Mouse (Mus musculus) heart, postnatal 4 days (tissue): ENCODE measurements around the gene Cavin3. TPM values are rescaled to one million over a fixed set of nuclear protein-coding genes. Genes with fewer than 3 reads are reported as not detected.
A peak's percentile ranks its signal among the peaks of the same experiment; 100 is the strongest.
"Not testable (repeated sequence)": the region's sequence is repeated elsewhere in the genome, so short reads cannot be mapped to it uniquely, and the experiment has no call there.

Experiments
- DNase-seq: peaks from one replicate; pipeline ENCODE4 v3.0.0; 2021
- total RNA-seq, 2 experiments: library from RNA; stranded (reverse); gene quantifications; 2 replicates each; pipeline ENCODE4 v1.2.3; 2021

The Cavin3 gene
- total RNA-seq, 2 experiments from 2014 or later, result 43.3 to 44.3 TPM

GRCm38 (mm10) chr7:105480081-105480480 lies 2.0 kb downstream of the Cavin3 start:
- DNase-seq, result no peak

- no peak for DNase-seq
Observed at GRCm38 (mm10) chr7:105479232-105479631, 2.9 kb downstream of the Cavin3 start.

- no peak for DNase-seq
Observed at GRCm38 (mm10) chr7:105478344-105478743, 3.8 kb downstream of the Cavin3 start.

- DNase-seq, result peak; percentile 68
Observed at GRCm38 (mm10) chr7:105477841-105478240, 4.3 kb downstream of the Cavin3 start.

- no peak for DNase-seq
Observed at GRCm38 (mm10) chr7:105477433-105477700, 4.7 kb downstream of the Cavin3 start.

- DNase-seq, result no peak
Observed at GRCm38 (mm10) chr7:105476683-105477432, 5.2 kb downstream of the Cavin3 start.

GRCm38 (mm10) chr7:105475396-105475949 lies 6.6 kb downstream of the Cavin3 start:
- DNase-seq, result peak; percentile 17

- DNase-seq, result no peak
Observed at GRCm38 (mm10) chr7:105474771-105475315, 7.3 kb downstream of the Cavin3 start.

- DNase-seq, result no peak
Observed at GRCm38 (mm10) chr7:105472607-105473006, 9.5 kb downstream of the Cavin3 start.

GRCm38 (mm10) chr7:105465505-105465904 lies 16.6 kb downstream of the Cavin3 start:
- not testable (repeated sequence) for DNase-seq

GRCm38 (mm10) chr7:105458546-105458945 lies 23.6 kb downstream of the Cavin3 start:
- DNase-seq, result no peak

GRCm38 (mm10) chr7:105453345-105453744 lies 28.8 kb downstream of the Cavin3 start:
- not testable (repeated sequence) for DNase-seq

- DNase-seq, result no peak
Observed at GRCm38 (mm10) chr7:105445076-105445475, 37.0 kb downstream of the Cavin3 start.

GRCm38 (mm10) chr7:105441426-105441825 lies 40.7 kb downstream of the Cavin3 start:
- DNase-seq, result no peak

GRCm38 (mm10) chr7:105437979-105438772 lies 43.9 kb downstream of the Cavin3 start:
- DNase-seq, result no peak

- no peak for DNase-seq
Observed at GRCm38 (mm10) chr7:105434798-105435197, 47.3 kb downstream of the Cavin3 start.

GRCm38 (mm10) chr7:105433859-105434258 lies 48.2 kb downstream of the Cavin3 start:
- no peak for DNase-seq

GRCm38 (mm10) chr7:105432058-105432457 lies 50.0 kb downstream of the Cavin3 start:
- DNase-seq, result no peak

Other genes starting within 250 kb of the Cavin3 start
- gene Olfr688, start 194.2 kb downstream of the Cavin3 start, total RNA-seq, result not detected
- gene Olfr689, start 171.1 kb downstream of the Cavin3 start, total RNA-seq, result not detected
- not detected for gene Olfr690, start 148.2 kb downstream of the Cavin3 start, total RNA-seq
- gene Olfr691, start 140.0 kb downstream of the Cavin3 start, total RNA-seq, result under 1 TPM; 0.12 to 0.27 TPM
- gene Olfr692, start 114.1 kb downstream of the Cavin3 start, total RNA-seq, result not detected
- gene Gm5901, start 107.3 kb downstream of the Cavin3 start, total RNA-seq, result not detected
- 10 to 100 TPM; 31.1 to 33.8 TPM for gene Fam160a2, start 82.2 kb downstream of the Cavin3 start, total RNA-seq
- not detected for gene Cnga4, start 77.7 kb downstream of the Cavin3 start, total RNA-seq
- gene Cckbr, start 56.6 kb downstream of the Cavin3 start, total RNA-seq, result not detected
- 100 to 1,000 TPM; 101 to 103 TPM for gene Smpd1, start 72.1 kb upstream of the Cavin3 start, total RNA-seq
- 10 to 100 TPM; 57.5 to 59.1 TPM for gene Apbb1, start 99.4 kb upstream of the Cavin3 start, total RNA-seq
- under 1 TPM; 0.23 to 0.60 TPM for gene Hpx, start 117.8 kb upstream of the Cavin3 start, total RNA-seq
- gene Trim3, start 151.3 kb upstream of the Cavin3 start, total RNA-seq, result 10 to 100 TPM; 33.5 to 34.7 TPM
- gene Timm10b, start 157.8 kb upstream of the Cavin3 start, total RNA-seq, result 100 to 1,000 TPM in 1 of 2 experiments, 10 to 100 TPM in 1; 97.6 to 101 TPM
- 10 to 100 TPM; 32.6 to 32.9 TPM for gene Arfip2, start 158.1 kb upstream of the Cavin3 start, total RNA-seq
- gene Gm45799, start 158.3 kb upstream of the Cavin3 start, total RNA-seq, result 1 to 10 TPM; 1.6 to 1.9 TPM
- 1 to 10 TPM in 1 of 2 experiments, under 1 TPM in 1; 0.79 to 1.5 TPM for gene Dnhd1, start 168.5 kb upstream of the Cavin3 start, total RNA-seq